Mouse (Mus musculus): ENCODE data around the gene Prdx6. TPM values are rescaled to one million over a fixed set of nuclear protein-coding genes. Genes with fewer than 3 reads are reported as not detected.

Gene Prdx6
- polyA plus RNA-seq, 1 experiment, result 58.8 TPM

- TF ChIP-seq GATA1 (IDR thresholded peaks at IDR 0.05; ENCODE audit: low read length), result no peak
Measured at GRCm38 (mm10) chr1:161224837-161225236, 26.2 kb downstream of the Prdx6 start.

GRCm38 (mm10) chr1:161219816-161220215, 31.2 kb downstream of the Prdx6 start:
- TF ChIP-seq GATA1 (IDR thresholded peaks at IDR 0.05; ENCODE audit: low read length), result no peak

GRCm38 (mm10) chr1:161214465-161214864, 36.6 kb downstream of the Prdx6 start:
- no peak for TF ChIP-seq GATA1 (IDR thresholded peaks at IDR 0.05; ENCODE audit: low read length)

GRCm38 (mm10) chr1:161199856-161200255, 51.2 kb downstream of the Prdx6 start:
- peak; percentile 13 for TF ChIP-seq GATA1 (IDR thresholded peaks at IDR 0.05; ENCODE audit: low read length)

- TF ChIP-seq GATA1 (IDR thresholded peaks at IDR 0.05; ENCODE audit: low read length), result no peak
Measured at GRCm38 (mm10) chr1:161195541-161196351, 55.3 kb downstream of the Prdx6 start.

GRCm38 (mm10) chr1:161190253-161190910, 60.6 kb downstream of the Prdx6 start:
- no peak for TF ChIP-seq GATA1 (IDR thresholded peaks at IDR 0.05; ENCODE audit: low read length)

Other genes starting within 250 kb of the Prdx6 start
- gene Zbtb37, start 216.4 kb downstream of the Prdx6 start, polyA plus RNA-seq (2012), result 0.15 and 0.17 TPM in 2 replicates
- gene Dars2, start 180.6 kb downstream of the Prdx6 start, polyA plus RNA-seq (2012), result 4.0 and 5.3 TPM in 2 replicates
- gene Cenpl, start 180.5 kb downstream of the Prdx6 start, polyA plus RNA-seq (2012), result 7.6 and 9.6 TPM in 2 replicates
- 1.3 and 2.0 TPM in 2 replicates for gene Klhl20, start 119.7 kb downstream of the Prdx6 start, polyA plus RNA-seq (2012)
- gene Ankrd45, start 108.5 kb downstream of the Prdx6 start, polyA plus RNA-seq (2012), result not detected in 2 replicates
- not detected in 2 replicates for gene Tex50, start 91.9 kb downstream of the Prdx6 start, polyA plus RNA-seq (2012)
- not detected in 2 replicates for gene Tnfsf4, start 144.2 kb upstream of the Prdx6 start, polyA plus RNA-seq (2012)
- not detected in 2 replicates for gene Tnfsf18, start 243.4 kb upstream of the Prdx6 start, polyA plus RNA-seq (2012)

Measured in G1E-ER4 (cell line).